Mouse (Mus musculus) heart, postnatal 0 days (tissue): Measurements from ENCODE around the gene Olfr750.

Experiments
- CTCF ChIP-seq: IDR thresholded peaks from 2 replicates; pipeline ENCODE4 v1.5.1; 2016; ENCODE audit warnings: antibody characterized with exemption, control low read depth, low read depth
- EP300 ChIP-seq: IDR thresholded peaks from 2 replicates; pipeline ENCODE4 v1.6.1; 2016; ENCODE audit warnings: antibody characterized with exemption, low read depth

- TF ChIP-seq CTCF (no peak), EP300 (no peak)
These were observed 21.7 kb upstream of the Olfr750 start for GRCm38 (mm10) chr14:51095736-51096524.
